Mouse (Mus musculus) intestine, embryonic 15.5 days (tissue): ENCODE results near the gene Vps13d. TPM values are rescaled to one million over a fixed set of nuclear protein-coding genes. Genes with fewer than 3 reads are reported as not detected.
"Not testable (repeated sequence)": the region's sequence is repeated elsewhere in the genome, so short reads cannot be mapped to it uniquely, and the experiment has no call there.

ENCODE experiments used
- ATAC-seq: fragments of 200-750 bp; cut with Nextera tagmentation; 2 replicates; pipeline ENCODE4 v1.8.0; 2017; ENCODE audit warnings: moderate TSS enrichment, moderate library complexity
- H3K27ac ChIP-seq: fragments of 300-500 bp; sonication (generic); 2 replicates; pipeline ENCODE4 v1.5.1; 2015; ENCODE audit warnings: mild to moderate bottlenecking, inconsistent platforms
- H3K27me3 ChIP-seq: fragments of 300-500 bp; sonication (generic); replicated peaks from 2 replicates; pipeline ENCODE4 v1.6.1; 2015; ENCODE audit warnings: inconsistent platforms
- H3K36me3 ChIP-seq: fragments of 300-500 bp; sonication (generic); 2 replicates; pipeline ENCODE4 v1.6.1; 2015; ENCODE audit warnings: inconsistent platforms
- H3K4me1 ChIP-seq: fragments of 300-500 bp; sonication (generic); replicated peaks from 2 replicates; pipeline ENCODE4 v1.6.1; 2015; ENCODE audit warnings: inconsistent platforms
- H3K4me2 ChIP-seq: fragments of 300-500 bp; sonication (generic); replicated peaks from 2 replicates; pipeline ENCODE4 v1.6.1; 2015; ENCODE audit warnings: mild to moderate bottlenecking, inconsistent platforms
- H3K4me3 ChIP-seq: fragments of 300-500 bp; sonication (generic); replicated peaks from 2 replicates; pipeline ENCODE4 v1.5.1; 2015; ENCODE audit warnings: inconsistent platforms
- H3K9ac ChIP-seq: fragments of 300-500 bp; sonication (generic); 2 replicates; pipeline ENCODE4 v1.6.1; 2015; ENCODE audit warnings: inconsistent platforms
- H3K9me3 ChIP-seq: fragments of 300-500 bp; sonication (generic); 2 replicates; pipeline ENCODE4 v1.6.1; 2016; ENCODE audit warnings: inconsistent platforms
- WGBS: fragments of 180-500 bp; shearing (Covaris S2); methylation state at CpG from one replicate; pipeline ENCODE4 v1.1.7; 2015; 5-methylcytosine and 5-hydroxymethylcytosine counted together
- polyA plus RNA-seq: library from polyadenylated mRNA; unstranded; fragments of >200 nt; fragmentation: Nextera tagmentation; extraction: Ambion mirVana; gene quantifications from 2 replicates; pipeline ENCODE4 v1.2.1, GENCODE M21; 2015

Gene Vps13d
- polyA plus RNA-seq, 1 experiment from 2014 or later, result 10.1 TPM

DNA sequence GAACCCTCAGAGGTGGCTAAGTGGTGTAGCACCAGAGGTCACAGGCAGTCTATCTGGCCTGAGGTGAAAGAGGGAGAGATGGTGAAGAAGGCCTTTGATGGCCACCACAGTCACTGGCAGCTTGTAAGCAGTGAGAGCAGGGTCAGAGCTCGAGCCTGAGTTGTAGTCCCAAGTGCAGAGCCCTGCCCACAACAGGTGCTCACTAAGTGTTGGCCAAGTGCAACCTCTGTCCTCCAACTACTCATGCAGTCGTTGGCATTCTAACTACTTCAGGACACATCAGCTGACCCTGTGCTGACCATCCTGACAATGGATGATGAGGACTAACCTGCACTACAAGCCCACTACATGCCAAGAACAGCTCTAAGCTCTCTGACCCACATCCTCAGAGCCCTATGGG, 7.2 kb downstream of the Vps13d start:
- Histone ChIP-seq H3K4me3 (no peak overlapping the region), H3K27ac (no peak overlapping the region), H3K9ac (no peak overlapping the region), H3K4me1 (0 out of 2 replicates have a peak, but pooled peaks cover 4% of the 10 kb centered on the region), H3K27me3 (no peaks in the 10 kb centered on the region), H3K4me2 (no peak overlapping the region), H3K36me3 (peaks cover 7% of the 10 kb centered on the region), H3K9me3 (no peaks in the 10 kb centered on the region)
- WGBS, result 73% methylated on average over 2 of the region's 2 CpGs
- no peak for ATAC-seq

DNA sequence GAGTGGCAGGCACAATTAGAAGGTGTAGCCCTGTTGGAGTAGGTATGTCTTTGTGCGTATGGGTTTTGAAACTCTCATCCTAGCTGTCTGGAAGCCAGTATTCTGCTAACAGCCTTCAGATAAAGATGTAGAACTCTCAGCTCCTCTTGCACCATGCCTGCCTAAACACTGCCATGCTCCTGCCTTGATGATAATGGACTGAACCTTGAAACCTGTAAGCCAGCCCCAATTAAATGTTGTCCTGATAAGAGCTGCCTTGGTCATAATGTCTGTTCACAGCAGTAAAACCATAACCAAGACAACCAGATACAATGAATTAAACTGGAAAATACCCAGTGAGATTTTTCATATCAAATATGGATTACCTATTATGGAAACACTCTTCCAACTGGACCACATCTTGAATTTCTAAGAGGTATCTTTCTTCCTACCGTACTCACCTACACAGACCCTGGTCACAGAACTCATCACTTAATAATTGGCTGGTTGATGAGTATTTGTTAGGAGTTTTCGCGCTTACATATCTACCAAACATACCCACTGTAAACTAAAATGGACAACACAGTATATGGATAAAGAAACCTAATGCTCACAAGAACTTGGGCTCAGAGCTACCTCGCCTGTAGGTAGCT, 15.8 kb downstream of the Vps13d start:
- H3K36me3 ChIP-seq, result peaks cover 13% of the 10 kb centered on the region; the same call in 1 of the 2 replicates
- no peaks in the 10 kb centered on the region for H3K27me3 ChIP-seq
- H3K9me3 ChIP-seq, result no peaks in the 10 kb centered on the region
- no peak overlapping the region for H3K9ac ChIP-seq
- no peak overlapping the region for H3K4me3 ChIP-seq
- no peak overlapping the region for H3K4me2 ChIP-seq
- no peaks in the 10 kb centered on the region for H3K4me1 ChIP-seq
- WGBS, result 94% methylated on average over 5 of the region's 5 CpGs
- H3K27ac ChIP-seq, result no peak overlapping the region
- ATAC-seq, result peak; percentile 86

DNA sequence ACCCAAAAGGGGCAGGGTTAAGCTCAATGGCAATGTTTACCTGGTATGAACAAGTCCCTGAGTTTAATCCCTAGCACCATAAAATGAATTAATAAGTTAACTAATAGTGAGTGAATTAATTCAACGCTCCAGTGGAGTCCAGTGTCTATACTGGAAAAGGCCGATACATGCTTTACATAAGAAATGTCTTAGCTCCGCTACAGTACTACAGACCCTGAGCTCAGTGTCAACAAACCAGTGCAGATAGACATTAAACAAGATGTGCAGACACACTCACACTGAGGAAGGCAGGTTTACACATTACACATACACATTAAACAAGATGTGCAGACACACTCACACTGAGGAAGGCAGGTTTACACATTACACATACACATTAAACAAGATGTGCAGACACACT, 29.3 kb downstream of the Vps13d start:
- not testable (repeated sequence) for ATAC-seq, H3K27ac ChIP-seq
- peaks cover 55% of the 10 kb centered on the region for H3K36me3 ChIP-seq

DNA sequence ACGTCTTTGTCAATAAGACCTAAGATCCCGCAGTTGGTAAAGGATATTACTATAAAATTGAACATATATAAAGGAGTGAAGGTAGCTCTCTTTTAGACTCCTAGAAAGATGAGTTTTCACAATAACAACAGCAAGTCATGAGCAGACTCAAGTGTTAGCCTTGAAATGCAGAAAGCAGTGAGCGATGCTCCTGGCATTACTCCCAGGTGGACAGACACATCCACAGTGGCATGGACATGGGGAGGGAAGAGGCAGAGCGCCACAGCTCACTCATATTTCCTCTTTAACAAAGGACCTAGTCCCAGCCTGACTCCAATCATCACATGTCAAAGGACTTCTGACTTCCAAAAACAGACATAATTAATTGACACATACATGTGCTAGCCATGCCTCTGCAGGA, 30.7 kb downstream of the Vps13d start:
- no peak overlapping the region for H3K9ac ChIP-seq
- H3K4me1 ChIP-seq, result no peaks in the 10 kb centered on the region
- peaks cover 41% of the 10 kb centered on the region for H3K36me3 ChIP-seq
- ATAC-seq, result no peak
- WGBS, result 94% methylated on average over 4 of the region's 4 CpGs
- H3K27ac ChIP-seq, result no peak overlapping the region
- H3K9me3 ChIP-seq, result no peaks in the 10 kb centered on the region
- no peaks in the 10 kb centered on the region for H3K27me3 ChIP-seq
- no peak overlapping the region for H3K4me3 ChIP-seq
- H3K4me2 ChIP-seq, result no peak overlapping the region

More for the DNA sequence above, 29.3 kb downstream of the Vps13d start:
- not testable (repeated sequence) for H3K4me3 ChIP-seq, H3K9ac ChIP-seq, H3K4me1 ChIP-seq, H3K27me3 ChIP-seq, H3K4me2 ChIP-seq, H3K9me3 ChIP-seq
- WGBS, result 54% methylated on average over 3 of the region's 3 CpGs

DNA sequence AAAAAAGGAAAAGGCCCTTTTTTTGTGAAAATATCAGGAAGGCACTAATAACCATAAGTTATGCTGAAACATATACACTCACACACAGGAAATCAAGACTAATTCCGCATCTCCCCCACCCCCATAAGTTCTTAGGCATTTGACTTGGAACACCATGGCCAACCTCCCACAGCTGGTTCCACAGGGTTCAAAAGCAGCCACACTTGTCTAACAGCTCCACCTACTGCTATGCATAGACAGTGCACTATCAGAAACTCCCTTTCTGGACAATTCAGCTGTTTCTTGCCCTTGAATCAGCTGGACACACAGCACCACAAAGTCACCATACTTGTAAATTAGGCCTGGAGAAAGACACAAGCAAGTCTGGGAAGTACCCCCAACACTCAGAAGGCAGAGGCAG, 33.6 kb downstream of the Vps13d start:
- H3K9me3 ChIP-seq, result no peaks in the 10 kb centered on the region
- no peaks in the 10 kb centered on the region for H3K27me3 ChIP-seq
- peak; percentile 56; the same call in 1 of the 2 replicates for ATAC-seq
- WGBS, result 64% methylated on average over 1 of the region's 1 CpGs
- H3K4me1 ChIP-seq, result no peaks in the 10 kb centered on the region
- H3K27ac ChIP-seq, result no peak overlapping the region
- H3K4me3 ChIP-seq, result no peak overlapping the region
- H3K9ac ChIP-seq, result no peak overlapping the region
- peaks cover 41% of the 10 kb centered on the region for H3K36me3 ChIP-seq
- H3K4me2 ChIP-seq, result no peak overlapping the region

DNA sequence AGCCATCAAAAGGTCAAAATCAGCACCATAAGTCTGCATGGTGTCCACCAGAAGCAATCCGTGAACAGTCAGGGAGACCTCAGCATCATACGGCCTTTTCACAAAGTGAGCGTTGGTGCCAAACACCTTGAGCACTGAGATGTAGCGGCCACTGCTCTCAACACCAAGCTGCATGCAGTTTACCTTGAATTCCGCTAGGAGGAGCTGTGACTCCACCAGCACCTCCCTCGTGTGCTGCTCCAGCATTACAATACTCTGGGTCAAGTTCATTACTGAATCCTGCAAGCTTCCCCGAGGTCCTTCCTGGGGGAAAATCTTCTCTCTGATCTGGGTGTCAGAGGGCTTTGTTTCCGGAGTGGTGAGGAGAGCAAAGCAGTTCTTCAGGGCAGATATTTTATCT, 38.8 kb downstream of the Vps13d start:
- peaks cover 34% of the 10 kb centered on the region for H3K36me3 ChIP-seq
- H3K27ac ChIP-seq, result no peak overlapping the region
- no peaks in the 10 kb centered on the region for H3K4me1 ChIP-seq
- no peak overlapping the region for H3K4me3 ChIP-seq
- H3K27me3 ChIP-seq, result no peaks in the 10 kb centered on the region
- no peak overlapping the region for H3K4me2 ChIP-seq
- ATAC-seq, result peak; percentile 73
- H3K9me3 ChIP-seq, result no peaks in the 10 kb centered on the region
- no peak overlapping the region for H3K9ac ChIP-seq
- 48% methylated on average over 8 of the region's 8 CpGs for WGBS

DNA sequence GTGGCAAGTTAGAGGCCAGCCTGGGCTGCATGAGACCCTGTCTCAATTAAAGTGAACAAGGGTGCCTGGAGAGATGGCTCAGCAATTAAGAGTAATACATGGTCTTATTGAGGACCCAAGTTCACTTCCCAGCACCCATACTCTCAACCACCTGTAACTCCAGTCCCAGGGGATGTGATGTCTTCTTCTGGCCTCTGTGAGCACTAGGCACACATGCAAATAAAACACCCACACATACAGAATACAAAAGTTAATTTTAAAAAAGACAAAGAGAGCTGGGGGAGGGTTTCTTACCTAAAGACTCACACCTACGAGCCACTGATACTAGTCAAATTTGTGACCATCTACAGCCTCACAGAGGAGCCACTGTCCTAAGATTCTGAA, 43.7 kb downstream of the Vps13d start:
- 90% methylated on average over 1 of the region's 1 CpGs for WGBS
- H3K9me3 ChIP-seq, result no peaks in the 10 kb centered on the region
- no peak overlapping the region for H3K4me3 ChIP-seq
- H3K4me2 ChIP-seq, result no peak overlapping the region
- no peaks in the 10 kb centered on the region for H3K27me3 ChIP-seq
- H3K36me3 ChIP-seq, result peaks cover 20% of the 10 kb centered on the region
- H3K27ac ChIP-seq, result no peak overlapping the region
- no peak for ATAC-seq
- H3K4me1 ChIP-seq, result no peaks in the 10 kb centered on the region
- no peak overlapping the region for H3K9ac ChIP-seq

DNA sequence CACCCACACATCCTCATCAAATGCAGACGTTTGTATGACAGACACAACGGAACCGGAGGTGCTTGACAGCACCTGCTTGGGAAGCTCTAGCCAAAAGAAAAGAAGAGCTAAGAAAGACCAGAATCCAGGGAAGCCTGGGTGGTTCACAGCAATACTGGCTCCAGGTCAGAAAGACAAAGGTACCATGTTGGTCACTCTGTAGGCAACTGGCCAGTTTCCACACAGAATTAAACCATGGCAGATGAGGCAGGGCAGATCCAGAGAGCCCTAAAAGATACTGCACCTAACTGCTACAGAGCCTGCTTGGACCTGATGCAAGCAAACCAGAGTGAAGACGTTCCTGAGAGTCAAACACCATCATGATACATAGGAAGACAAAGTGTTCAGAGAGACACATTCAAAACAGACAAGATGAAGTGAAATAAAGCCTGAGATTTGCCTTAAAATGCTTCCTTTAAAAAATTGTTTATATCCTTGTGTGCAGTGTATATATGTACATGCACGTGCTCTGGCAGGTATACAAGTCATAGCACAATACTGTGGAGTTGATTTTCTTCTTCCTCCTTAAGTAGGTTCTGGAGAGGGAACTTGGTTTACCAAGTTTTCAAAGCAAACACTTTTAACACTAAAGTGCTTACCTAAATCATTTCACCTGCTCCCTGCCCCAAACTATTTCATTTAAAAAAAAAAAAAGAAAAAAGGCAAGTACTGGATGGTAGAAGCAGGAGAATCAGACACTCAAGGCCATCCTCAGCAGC, 44.3 kb downstream of the Vps13d start:
- H3K4me3 ChIP-seq, result no peak overlapping the region
- H3K4me2 ChIP-seq, result no peak overlapping the region
- no peak overlapping the region for H3K9ac ChIP-seq
- no peak overlapping the region for H3K27ac ChIP-seq
- no peaks in the 10 kb centered on the region for H3K4me1 ChIP-seq
- no peak for ATAC-seq
- H3K9me3 ChIP-seq, result no peaks in the 10 kb centered on the region
- WGBS, result 74% methylated on average over 5 of the region's 5 CpGs
- no peaks in the 10 kb centered on the region for H3K27me3 ChIP-seq
- peaks cover 15% of the 10 kb centered on the region for H3K36me3 ChIP-seq

DNA sequence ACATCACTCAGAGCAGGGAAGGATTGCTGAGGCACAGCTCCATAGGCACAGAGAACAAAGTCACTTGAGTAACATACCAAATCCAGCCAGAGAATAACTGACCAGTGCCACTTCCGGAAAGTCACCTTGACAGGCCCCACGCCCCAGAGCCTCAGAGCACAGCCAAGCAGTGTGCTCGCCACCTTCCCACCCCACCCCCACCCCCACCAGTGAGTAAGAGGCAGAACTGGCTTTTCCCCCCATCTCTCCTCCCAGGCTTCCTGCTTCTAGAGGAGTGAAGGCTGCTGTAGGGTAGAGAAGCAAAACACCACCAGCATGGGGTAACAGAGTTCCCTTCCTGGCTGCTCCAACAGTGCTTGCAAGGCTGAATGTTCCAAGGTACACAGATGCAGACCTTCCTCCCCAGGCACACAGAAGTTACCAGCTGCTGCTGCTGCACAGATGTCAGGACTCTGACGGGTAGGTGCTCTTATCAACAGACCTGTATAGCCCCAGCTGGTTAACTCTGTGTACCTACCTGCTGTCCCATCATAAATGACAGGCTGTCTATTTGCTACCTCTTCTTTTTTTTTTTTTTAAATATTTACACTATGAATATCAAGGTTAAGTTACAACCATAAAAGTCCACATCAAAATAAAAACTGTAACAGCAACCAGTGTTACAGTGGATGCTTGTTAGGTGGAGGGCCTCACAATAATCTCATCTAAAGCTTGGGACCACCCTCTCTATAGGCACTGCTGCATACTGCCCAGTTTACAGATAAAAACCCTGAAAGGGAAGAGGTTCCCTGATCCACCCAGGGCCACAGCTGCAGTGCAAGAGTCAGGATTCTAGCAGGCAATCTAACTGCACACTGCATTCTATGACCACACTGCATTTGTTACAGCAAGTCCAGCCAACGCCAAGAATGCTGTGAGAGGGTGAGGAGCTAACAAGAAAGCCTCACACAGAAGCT, 47.5 kb downstream of the Vps13d start:
- WGBS, result 57% methylated on average over 5 of the region's 5 CpGs
- Histone ChIP-seq H3K27ac (no peak overlapping the region), H3K9me3 (no peaks in the 10 kb centered on the region)

DNA sequence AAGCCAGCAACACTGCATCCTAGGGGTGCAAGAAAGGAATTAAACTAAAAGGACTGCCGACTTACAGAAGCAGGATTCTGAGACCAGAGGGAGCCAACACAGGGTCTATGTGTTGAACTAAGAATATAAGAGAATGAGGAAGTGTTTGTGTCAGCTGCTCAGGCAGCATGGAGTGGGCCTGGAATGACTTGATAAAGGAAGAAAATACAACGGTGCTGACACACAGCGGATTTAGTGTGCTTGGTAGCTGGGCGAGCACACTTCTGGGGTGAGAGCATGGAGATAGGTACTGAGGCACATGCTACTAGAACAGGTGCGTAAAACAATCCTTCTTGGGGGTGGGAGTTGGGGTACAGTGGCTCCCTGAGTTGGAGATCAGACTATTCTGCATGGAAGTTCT, 51.3 kb downstream of the Vps13d start:
- H3K4me3 ChIP-seq, result no peak overlapping the region
- H3K27me3 ChIP-seq, result no peaks in the 10 kb centered on the region
- 87% methylated on average over 5 of the region's 5 CpGs for WGBS
- ATAC-seq, result no peak
- no peak overlapping the region for H3K9ac ChIP-seq
- H3K4me2 ChIP-seq, result no peak overlapping the region
- H3K9me3 ChIP-seq, result no peaks in the 10 kb centered on the region
- no peaks in the 10 kb centered on the region for H3K4me1 ChIP-seq
- H3K36me3 ChIP-seq, result peaks cover 26% of the 10 kb centered on the region
- H3K27ac ChIP-seq, result no peak overlapping the region

More for the DNA sequence above, 47.5 kb downstream of the Vps13d start:
- Histone ChIP-seq H3K4me2 (no peak overlapping the region), H3K9ac (no peak overlapping the region), H3K27me3 (no peaks in the 10 kb centered on the region), H3K36me3 (peaks cover 8% of the 10 kb centered on the region), H3K4me3 (no peak overlapping the region), H3K4me1 (no peaks in the 10 kb centered on the region)
- peak; percentile 89 for ATAC-seq

DNA sequence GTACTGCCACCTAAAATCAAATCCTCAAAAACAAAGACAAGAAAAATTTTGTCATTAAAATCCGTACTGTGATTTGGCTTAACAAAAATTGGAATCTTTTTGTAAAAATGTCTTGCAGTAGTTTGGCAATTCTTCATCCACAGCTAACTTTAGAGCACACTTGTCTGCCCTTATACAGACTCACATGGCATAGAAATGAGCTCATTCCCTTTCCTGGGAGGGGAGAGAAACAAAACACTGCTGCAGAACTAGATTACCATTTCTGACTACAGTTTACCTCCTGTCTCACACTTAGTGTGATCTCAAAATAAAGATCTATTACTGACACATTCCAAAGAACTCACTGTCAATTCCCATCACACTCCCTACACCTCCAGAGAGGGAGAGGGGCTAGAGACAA, 58.1 kb downstream of the Vps13d start:
- peaks cover 33% of the 10 kb centered on the region for H3K36me3 ChIP-seq
- no peaks in the 10 kb centered on the region for H3K4me1 ChIP-seq
- 89% methylated on average over 1 of the region's 1 CpGs for WGBS
- no peak for ATAC-seq
- H3K9ac ChIP-seq, result no peak overlapping the region
- no peaks in the 10 kb centered on the region for H3K27me3 ChIP-seq
- no peak overlapping the region for H3K27ac ChIP-seq
- no peak overlapping the region for H3K4me2 ChIP-seq
- H3K4me3 ChIP-seq, result no peak overlapping the region
- H3K9me3 ChIP-seq, result no peaks in the 10 kb centered on the region

DNA sequence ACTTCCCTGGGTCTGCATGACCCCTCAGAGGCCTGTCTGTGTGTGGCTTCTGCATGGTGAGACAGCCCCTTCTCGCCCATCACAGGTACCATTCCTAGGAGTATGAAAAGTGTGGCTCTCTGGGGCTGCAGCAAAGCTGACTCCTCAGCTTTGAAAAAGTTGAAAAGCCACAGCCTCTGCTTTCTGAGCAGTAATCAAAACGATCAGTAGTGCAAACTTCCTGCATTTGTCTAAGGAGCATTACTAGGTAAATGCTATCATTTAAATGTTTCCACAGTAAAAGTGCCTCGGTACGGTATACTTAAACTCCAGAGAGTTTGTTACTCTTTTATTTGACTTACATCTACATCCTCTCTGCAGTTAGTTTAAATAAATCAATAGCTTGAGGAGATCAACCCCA, 59.3 kb downstream of the Vps13d start:
- Histone ChIP-seq H3K9ac (no peak overlapping the region), H3K27ac (no peak overlapping the region), H3K4me2 (no peak overlapping the region), H3K4me1 (no peaks in the 10 kb centered on the region), H3K4me3 (no peak overlapping the region), H3K9me3 (no peaks in the 10 kb centered on the region), H3K27me3 (no peaks in the 10 kb centered on the region), H3K36me3 (peaks cover 29% of the 10 kb centered on the region)
- no peak for ATAC-seq
- 43% methylated on average over 4 of the region's 4 CpGs for WGBS
